Mouse (Mus musculus): ENCODE data around the gene Zbtb8b. TPM values are rescaled to one million over a fixed set of nuclear protein-coding genes. Genes with fewer than 3 reads are reported as not detected.
"Not testable (repeated sequence)": the region's sequence is repeated elsewhere in the genome, so short reads cannot be mapped to it uniquely, and the experiment has no call there.

The Zbtb8b gene
- polyA plus RNA-seq, 1 experiment, result 2.1 TPM

GRCm38 (mm10) chr4:129448713-129449112 lies 8.1 kb upstream of the Zbtb8b start:
- no peak for DNase-seq
- TF ChIP-seq POLR2A (IDR thresholded peaks at IDR 0.05; ENCODE audit: borderline replicate concordance, insufficient read depth, low read length) (no peak), CTCF (IDR thresholded peaks at IDR 0.05; ENCODE audit: borderline replicate concordance, insufficient read depth, low read depth, low read length) (no peak)
- Histone ChIP-seq H3K4me3 (replicated peaks; ENCODE audit: insufficient read depth, low read depth, low read length) (no peak overlapping the region), H3K27me3 (ENCODE audit: control insufficient read depth, insufficient read depth, low read length) (no peaks in the 10 kb centered on the region), H3K27ac (ENCODE audit: insufficient read depth, low read length) (no peak overlapping the region), H3K4me1 (ENCODE audit: control insufficient read depth, insufficient read depth, low read length) (peaks cover 3% of the 10 kb centered on the region; the same call in 1 of the 2 replicates)
- WGBS, result 84% methylated on average over 6 of the region's 6 CpGs

- H3K4me3 ChIP-seq (replicated peaks; ENCODE audit: insufficient read depth, low read depth, low read length), result no peak overlapping the region
- no peak for DNase-seq
- H3K27me3 ChIP-seq (ENCODE audit: control insufficient read depth, insufficient read depth, low read length), result no peaks in the 10 kb centered on the region
- no peak overlapping the region for H3K27ac ChIP-seq (ENCODE audit: insufficient read depth, low read length)
- peaks cover 3% of the 10 kb centered on the region; the same call in 1 of the 2 replicates for H3K4me1 ChIP-seq (ENCODE audit: control insufficient read depth, insufficient read depth, low read length)
- WGBS, result 64% methylated on average over 11 of the region's 11 CpGs
- TF ChIP-seq POLR2A (IDR thresholded peaks at IDR 0.05; ENCODE audit: borderline replicate concordance, insufficient read depth, low read length) (no peak), CTCF (IDR thresholded peaks at IDR 0.05; ENCODE audit: borderline replicate concordance, insufficient read depth, low read depth, low read length) (no peak)
Observed at GRCm38 (mm10) chr4:129447778-129448563, 7.3 kb upstream of the Zbtb8b start.

GRCm38 (mm10) chr4:129447360-129447759 lies 6.7 kb upstream of the Zbtb8b start:
- Histone ChIP-seq H3K27ac (ENCODE audit: insufficient read depth, low read length) (no peak overlapping the region), H3K4me1 (ENCODE audit: control insufficient read depth, insufficient read depth, low read length) (peaks cover 3% of the 10 kb centered on the region; the same call in 1 of the 2 replicates), H3K27me3 (ENCODE audit: control insufficient read depth, insufficient read depth, low read length) (no peaks in the 10 kb centered on the region), H3K4me3 (replicated peaks; ENCODE audit: insufficient read depth, low read depth, low read length) (no peak overlapping the region)
- WGBS, result 84% methylated on average over 8 of the region's 8 CpGs
- no peak for DNase-seq
- no peak for TF ChIP-seq CTCF (IDR thresholded peaks at IDR 0.05; ENCODE audit: borderline replicate concordance, insufficient read depth, low read depth, low read length)
- no peak for TF ChIP-seq POLR2A (IDR thresholded peaks at IDR 0.05; ENCODE audit: borderline replicate concordance, insufficient read depth, low read length)

- no peak for TF ChIP-seq POLR2A (IDR thresholded peaks at IDR 0.05; ENCODE audit: borderline replicate concordance, insufficient read depth, low read length)
- no peak for TF ChIP-seq CTCF (IDR thresholded peaks at IDR 0.05; ENCODE audit: borderline replicate concordance, insufficient read depth, low read depth, low read length)
- Histone ChIP-seq H3K27ac (ENCODE audit: insufficient read depth, low read length) (no peak overlapping the region), H3K4me3 (replicated peaks; ENCODE audit: insufficient read depth, low read depth, low read length) (no peak overlapping the region), H3K4me1 (ENCODE audit: control insufficient read depth, insufficient read depth, low read length) (no peaks in the 10 kb centered on the region; the same call in 1 of the 2 replicates), H3K27me3 (ENCODE audit: control insufficient read depth, insufficient read depth, low read length) (no peaks in the 10 kb centered on the region)
- DNase-seq, result no peak
- 35% methylated on average over 6 of the region's 6 CpGs for WGBS
Observed at GRCm38 (mm10) chr4:129441145-129441544, 492 bp upstream of the Zbtb8b start.

- Histone ChIP-seq H3K4me3 (replicated peaks; ENCODE audit: insufficient read depth, low read depth, low read length) (no peak overlapping the region), H3K4me1 (ENCODE audit: control insufficient read depth, insufficient read depth, low read length) (no peaks in the 10 kb centered on the region), H3K27ac (ENCODE audit: insufficient read depth, low read length) (no peak overlapping the region), H3K27me3 (ENCODE audit: control insufficient read depth, insufficient read depth, low read length) (no peaks in the 10 kb centered on the region)
- 73% methylated on average over 5 of the region's 5 CpGs for WGBS
- DNase-seq, result no peak
- TF ChIP-seq POLR2A (IDR thresholded peaks at IDR 0.05; ENCODE audit: borderline replicate concordance, insufficient read depth, low read length) (no peak), CTCF (IDR thresholded peaks at IDR 0.05; ENCODE audit: borderline replicate concordance, insufficient read depth, low read depth, low read length) (no peak)
Observed at GRCm38 (mm10) chr4:129418321-129418720, 22.3 kb downstream of the Zbtb8b start.

GRCm38 (mm10) chr4:129416478-129416877 lies 24.2 kb downstream of the Zbtb8b start:
- Histone ChIP-seq H3K4me3 (replicated peaks; ENCODE audit: insufficient read depth, low read depth, low read length) (no peak overlapping the region), H3K27me3 (ENCODE audit: control insufficient read depth, insufficient read depth, low read length) (no peaks in the 10 kb centered on the region), H3K27ac (ENCODE audit: insufficient read depth, low read length) (no peak overlapping the region), H3K4me1 (ENCODE audit: control insufficient read depth, insufficient read depth, low read length) (no peaks in the 10 kb centered on the region)
- DNase-seq, result no peak
- TF ChIP-seq CTCF (IDR thresholded peaks at IDR 0.05; ENCODE audit: borderline replicate concordance, insufficient read depth, low read depth, low read length), result no peak
- TF ChIP-seq POLR2A (IDR thresholded peaks at IDR 0.05; ENCODE audit: borderline replicate concordance, insufficient read depth, low read length), result no peak
- WGBS, result 86% methylated on average over 5 of the region's 5 CpGs

- Histone ChIP-seq H3K27me3 (ENCODE audit: control insufficient read depth, insufficient read depth, low read length) (no peaks in the 10 kb centered on the region), H3K27ac (ENCODE audit: insufficient read depth, low read length) (no peak overlapping the region), H3K4me3 (replicated peaks; ENCODE audit: insufficient read depth, low read depth, low read length) (no peak overlapping the region), H3K4me1 (ENCODE audit: control insufficient read depth, insufficient read depth, low read length) (no peaks in the 10 kb centered on the region)
- no peak for DNase-seq
- no peak for TF ChIP-seq CTCF (IDR thresholded peaks at IDR 0.05; ENCODE audit: borderline replicate concordance, insufficient read depth, low read depth, low read length)
- no peak for TF ChIP-seq POLR2A (IDR thresholded peaks at IDR 0.05; ENCODE audit: borderline replicate concordance, insufficient read depth, low read length)
- 93% methylated on average over 5 of the region's 5 CpGs for WGBS
Observed at GRCm38 (mm10) chr4:129415892-129416291, 24.8 kb downstream of the Zbtb8b start.

- DNase-seq, result no peak
- TF ChIP-seq POLR2A (IDR thresholded peaks at IDR 0.05; ENCODE audit: borderline replicate concordance, insufficient read depth, low read length) (no peak), CTCF (IDR thresholded peaks at IDR 0.05; ENCODE audit: borderline replicate concordance, insufficient read depth, low read depth, low read length) (no peak)
- H3K4me3 ChIP-seq (replicated peaks; ENCODE audit: insufficient read depth, low read depth, low read length), result no peak overlapping the region
- H3K4me1 ChIP-seq (ENCODE audit: control insufficient read depth, insufficient read depth, low read length), result no peaks in the 10 kb centered on the region
- no peaks in the 10 kb centered on the region for H3K27me3 ChIP-seq (ENCODE audit: control insufficient read depth, insufficient read depth, low read length)
- H3K27ac ChIP-seq (ENCODE audit: insufficient read depth, low read length), result no peak overlapping the region
Observed at GRCm38 (mm10) chr4:129410991-129411390, 29.7 kb downstream of the Zbtb8b start.

- not testable (repeated sequence) for H3K4me1 ChIP-seq (ENCODE audit: control insufficient read depth, insufficient read depth, low read length); H3K27ac ChIP-seq (ENCODE audit: insufficient read depth, low read length); H3K4me3 ChIP-seq (replicated peaks; ENCODE audit: insufficient read depth, low read depth, low read length); DNase-seq; H3K27me3 ChIP-seq (ENCODE audit: control insufficient read depth, insufficient read depth, low read length)
- 91% methylated on average over 3 of the region's 3 CpGs for WGBS
Observed at GRCm38 (mm10) chr4:129410532-129410931, 30.1 kb downstream of the Zbtb8b start.
